Mouse (Mus musculus) lung, embryonic 16.5 days (tissue): Measurements from ENCODE around the gene Cnr2. TPM values are rescaled to one million over a fixed set of nuclear protein-coding genes. Genes with fewer than 3 reads are reported as not detected.

ENCODE experiments used
- ATAC-seq: fragments of 200-750 bp; cut with Nextera tagmentation; 2 replicates; pipeline ENCODE4 v1.8.0; 2017; ENCODE audit warnings: low read depth, mild to moderate bottlenecking, moderate library complexity
- H3K27ac ChIP-seq: fragments of 300-500 bp; sonication (generic); 2 replicates; pipeline ENCODE4 v1.5.1; 2014; ENCODE audit warnings: mild to moderate bottlenecking, control low read depth, low read length
- H3K27me3 ChIP-seq: fragments of 300-500 bp; sonication (generic); 2 replicates; pipeline ENCODE4 v1.6.1; 2014; ENCODE audit warnings: low read depth, low read length, mixed read lengths; ENCODE audit not compliant: control insufficient read depth, insufficient read depth
- H3K36me3 ChIP-seq: fragments of 300-500 bp; sonication (generic); 2 replicates; pipeline ENCODE4 v1.6.1; 2014; ENCODE audit warnings: low read length; ENCODE audit not compliant: control insufficient read depth, insufficient read depth
- H3K4me1 ChIP-seq: fragments of 300-500 bp; sonication (generic); replicated peaks from 2 replicates; pipeline ENCODE4 v1.6.1; 2014; ENCODE audit warnings: low read length, mixed read lengths; ENCODE audit not compliant: control insufficient read depth, insufficient read depth
- H3K4me2 ChIP-seq: fragments of 300-500 bp; sonication (generic); 2 replicates; pipeline ENCODE4 v1.6.1; 2014; ENCODE audit warnings: low read depth, low read length, control low read depth
- H3K4me3 ChIP-seq: fragments of 300-500 bp; sonication (generic); 2 replicates; pipeline ENCODE4 v1.5.1; 2014; ENCODE audit warnings: mild to moderate bottlenecking, low read length, control low read depth
- H3K9ac ChIP-seq: fragments of 300-500 bp; sonication (generic); 2 replicates; pipeline ENCODE4 v1.6.1; 2014; ENCODE audit warnings: low read length, control low read depth
- H3K9me3 ChIP-seq: fragments of 300-500 bp; sonication (generic); 2 replicates; pipeline ENCODE4 v1.6.1; 2016; ENCODE audit warnings: low read length; ENCODE audit not compliant: control insufficient read depth
- WGBS: fragments of 180-500 bp; shearing (Covaris S2); extraction: QIAGEN DNeasy Blood & Tissue Kit; methylation state at CpG from one replicate; pipeline ENCODE4 v1.1.7; 2014; 5-methylcytosine and 5-hydroxymethylcytosine counted together
- polyA plus RNA-seq: library from polyadenylated mRNA; unstranded; fragments of >200 nt; fragmentation: Nextera tagmentation; extraction: Ambion mirVana; gene quantifications from 2 replicates; pipeline ENCODE4 v1.2.1, GENCODE M21; 2015

Gene Cnr2
- polyA plus RNA-seq, 1 experiment from 2014 or later = 1.3 TPM

DNA sequence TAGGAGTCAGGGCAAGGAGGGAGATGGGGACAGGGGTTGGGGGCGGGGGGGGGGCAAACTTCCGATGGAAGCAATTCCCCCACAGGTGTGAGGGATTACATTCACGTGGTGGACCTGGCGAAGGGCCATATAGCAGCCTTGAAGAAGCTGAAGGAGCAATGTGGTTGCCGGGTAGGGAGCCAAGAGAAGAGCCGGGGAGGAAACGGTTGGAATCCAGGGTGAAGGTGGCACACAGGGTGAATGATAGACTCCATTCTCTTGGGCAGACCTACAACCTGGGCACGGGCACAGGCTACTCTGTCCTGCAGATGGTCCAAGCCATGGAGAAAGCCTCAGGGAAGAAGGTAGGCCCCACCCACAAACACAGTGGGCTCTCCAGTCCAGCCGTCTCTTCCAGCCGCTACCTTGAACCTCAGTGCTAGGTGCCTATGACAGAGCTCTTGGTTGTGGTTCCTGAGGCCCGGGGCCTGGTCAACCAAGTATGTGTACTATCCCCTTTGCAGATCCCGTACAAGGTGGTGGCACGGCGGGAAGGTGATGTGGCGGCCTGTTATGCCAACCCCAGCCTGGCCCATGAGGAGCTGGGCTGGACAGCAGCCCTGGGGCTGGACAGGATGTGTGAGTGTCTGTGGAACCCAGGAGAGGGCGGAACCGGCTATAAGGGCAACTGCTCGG is 72.0 kb downstream of the Cnr2 start:
- Histone ChIP-seq H3K27me3 (no peaks in the 10 kb centered on the region), H3K36me3 (peaks cover 16% of the 10 kb centered on the region), H3K4me1 (peaks cover 19% of the 10 kb centered on the region), H3K4me3 (no peak overlapping the region), H3K27ac (no peak overlapping the region), H3K4me2 (no peak overlapping the region), H3K9ac (no peak overlapping the region), H3K9me3 (no peaks in the 10 kb centered on the region)
- no peak for ATAC-seq
- 82% methylated on average over 18 of the region's 18 CpGs for WGBS

- H3K27ac ChIP-seq = no peak overlapping the region
- no peak overlapping the region for H3K4me3 ChIP-seq
- peaks cover 16% of the 10 kb centered on the region for H3K36me3 ChIP-seq
- H3K9ac ChIP-seq = no peak overlapping the region
- no peaks in the 10 kb centered on the region for H3K27me3 ChIP-seq
- 59% methylated on average over 19 of the region's 19 CpGs for WGBS
- no peak for ATAC-seq
- no peaks in the 10 kb centered on the region for H3K9me3 ChIP-seq
- peaks cover 21% of the 10 kb centered on the region for H3K4me1 ChIP-seq
- no peak overlapping the region for H3K4me2 ChIP-seq
Observed at GRCm38 (mm10) chr4:135968271-135968869, 73.2 kb downstream of the Cnr2 start.

DNA sequence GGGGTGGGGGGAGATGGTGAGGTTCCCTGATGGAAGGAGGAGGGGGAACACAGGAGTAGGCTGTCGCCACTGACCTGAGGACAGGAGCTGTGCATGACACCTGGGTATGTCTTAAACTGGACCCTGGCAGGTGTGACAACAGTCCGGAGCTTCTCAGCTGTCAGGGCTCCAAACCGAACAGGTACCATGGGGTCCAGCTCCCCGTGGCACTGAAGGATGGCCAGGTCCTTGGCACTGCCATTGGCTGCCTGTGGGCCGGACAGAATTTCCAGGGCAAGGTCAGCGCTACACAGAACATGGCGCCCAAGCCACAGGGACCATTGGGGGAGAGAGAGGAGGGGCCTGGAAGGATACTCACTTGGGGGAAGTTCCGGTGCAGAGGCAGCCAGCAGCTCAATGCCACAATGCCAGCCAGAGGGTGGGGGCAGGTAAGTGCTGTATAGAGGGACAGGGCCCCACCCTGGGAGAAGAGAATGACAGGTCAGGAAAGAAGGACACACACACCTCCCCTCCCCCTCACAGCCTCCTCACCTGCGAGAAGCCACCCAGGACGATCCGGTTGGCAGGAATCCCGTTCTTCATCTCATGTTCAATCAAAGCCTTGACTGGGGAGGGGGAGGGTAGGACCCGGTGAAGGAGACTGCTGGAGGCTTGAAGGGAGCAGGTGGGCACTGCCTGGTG is 74.0 kb downstream of the Cnr2 start:
- Histone ChIP-seq H3K9me3 (no peaks in the 10 kb centered on the region), H3K4me2 (no peak overlapping the region), H3K9ac (no peak overlapping the region), H3K27me3 (no peaks in the 10 kb centered on the region), H3K4me1 (peaks cover 21% of the 10 kb centered on the region), H3K4me3 (no peak overlapping the region), H3K36me3 (peaks cover 16% of the 10 kb centered on the region), H3K27ac (no peak overlapping the region)
- 83% methylated on average over 13 of the region's 13 CpGs for WGBS
- ATAC-seq = no peak

Other genes starting within 250 kb of the Cnr2 start
- gene Ifnlr1, start 209.1 kb upstream of the Cnr2 start, polyA plus RNA-seq = 2.1 and 2.3 TPM in 2 replicates
- 0.13 TPM in 1 of 2 replicates, not detected in the other for gene Il22ra1, start 167.2 kb upstream of the Cnr2 start, polyA plus RNA-seq
- 1.0 and 1.2 TPM in 2 replicates for gene Myom3, start 135.7 kb upstream of the Cnr2 start, polyA plus RNA-seq
- gene Srsf10, start 39.6 kb upstream of the Cnr2 start, polyA plus RNA-seq = 245 and 264 TPM in 2 replicates
- 217 and 224 TPM in 2 replicates for gene Pnrc2, start 21.5 kb upstream of the Cnr2 start, polyA plus RNA-seq
- 76.4 and 94.8 TPM in 2 replicates for gene Fuca1, start 25.3 kb downstream of the Cnr2 start, polyA plus RNA-seq
- gene Hmgcl, start 51.1 kb downstream of the Cnr2 start, polyA plus RNA-seq = 73.0 and 76.9 TPM in 2 replicates
- 41.7 and 48.4 TPM in 2 replicates for gene Gale, start 68.3 kb downstream of the Cnr2 start, polyA plus RNA-seq
- 110 and 113 TPM in 2 replicates for gene Lypla2, start 77.2 kb downstream of the Cnr2 start, polyA plus RNA-seq
- gene Pithd1, start 91.9 kb downstream of the Cnr2 start, polyA plus RNA-seq = 49.1 and 49.3 TPM in 2 replicates
- 40.8 and 41.0 TPM in 2 replicates for gene Eloa, start 126.4 kb downstream of the Cnr2 start, polyA plus RNA-seq
- 458 and 506 TPM in 2 replicates for gene Rpl11, start 158.0 kb downstream of the Cnr2 start, polyA plus RNA-seq
- 560 and 561 TPM in 2 replicates for gene Id3, start 248.1 kb downstream of the Cnr2 start, polyA plus RNA-seq